Mouse (Mus musculus) myocyte (in vitro differentiated cells): ENCODE results near the gene Ctcf.

Experiments
- CEBPB ChIP-seq: IDR thresholded peaks from 2 replicates; pipeline ENCODE4 v1.6.1; 2011; ENCODE audit warnings: mild to moderate bottlenecking, moderate library complexity; ENCODE audit not compliant: poor library complexity, insufficient read depth, severe bottlenecking
- E2F4 ChIP-seq: IDR thresholded peaks from one replicate; pipeline ENCODE4 v1.6.1; 2011; ENCODE audit warnings: mild to moderate bottlenecking, control low read depth, moderate library complexity; ENCODE audit not compliant: insufficient read depth
- MAX ChIP-seq: IDR thresholded peaks from one replicate; pipeline ENCODE4 v1.6.1; 2011; ENCODE audit warnings: low read depth, mild to moderate bottlenecking, control low read depth
- MYOD1 ChIP-seq, 3 experiments: IDR thresholded peaks; one replicate each; pipeline ENCODE4 v1.6.1; 2011; ENCODE audit warnings: control low read depth in 2 of 3, low read depth in 2 of 3, mild to moderate bottlenecking in 2 of 3, moderate library complexity in 1 of 3; ENCODE audit not compliant: insufficient read length in 2 of 3, control insufficient read depth in 1 of 3
- MYOG ChIP-seq, 3 experiments: IDR thresholded peaks; one replicate each; pipeline ENCODE4 v1.6.1; 2011; ENCODE audit warnings: control low read depth in 2 of 3, low read depth in 2 of 3, mild to moderate bottlenecking in 2 of 3; ENCODE audit not compliant: insufficient read length in 2 of 3, control insufficient read depth in 1 of 3, insufficient read depth in 1 of 3
- POLR2A ChIP-seq: IDR thresholded peaks from one replicate; pipeline ENCODE4 v1.6.1; 2011; ENCODE audit warnings: low read depth, mild to moderate bottlenecking, control low read depth, moderate library complexity; ENCODE audit not compliant: insufficient read length
- POLR2AphosphoS2 ChIP-seq: IDR thresholded peaks from one replicate; pipeline ENCODE4 v1.6.1; 2011; ENCODE audit warnings: low read depth, control low read depth; ENCODE audit not compliant: insufficient read length
- REST ChIP-seq: IDR thresholded peaks from one replicate; pipeline ENCODE4 v1.6.1; 2011; ENCODE audit warnings: mild to moderate bottlenecking, control low read depth, moderate library complexity; ENCODE audit not compliant: insufficient read depth, insufficient read length
- SRF ChIP-seq: IDR thresholded peaks from one replicate; pipeline ENCODE4 v1.6.1; 2011; ENCODE audit warnings: low read depth; ENCODE audit not compliant: control insufficient read depth, insufficient read length
- TCF12 ChIP-seq: IDR thresholded peaks from one replicate; pipeline ENCODE4 v1.6.1; 2011; ENCODE audit warnings: mild to moderate bottlenecking, control low read depth; ENCODE audit not compliant: poor library complexity, insufficient read depth, severe bottlenecking
- TCF3 ChIP-seq: IDR thresholded peaks from one replicate; pipeline ENCODE4 v1.6.1; 2011; ENCODE audit warnings: low read depth, control low read depth; ENCODE audit not compliant: insufficient read length
- USF1 ChIP-seq: IDR thresholded peaks from one replicate; pipeline ENCODE4 v1.6.1; 2011; ENCODE audit warnings: low read depth, mild to moderate bottlenecking, control low read depth, moderate library complexity

DNA sequence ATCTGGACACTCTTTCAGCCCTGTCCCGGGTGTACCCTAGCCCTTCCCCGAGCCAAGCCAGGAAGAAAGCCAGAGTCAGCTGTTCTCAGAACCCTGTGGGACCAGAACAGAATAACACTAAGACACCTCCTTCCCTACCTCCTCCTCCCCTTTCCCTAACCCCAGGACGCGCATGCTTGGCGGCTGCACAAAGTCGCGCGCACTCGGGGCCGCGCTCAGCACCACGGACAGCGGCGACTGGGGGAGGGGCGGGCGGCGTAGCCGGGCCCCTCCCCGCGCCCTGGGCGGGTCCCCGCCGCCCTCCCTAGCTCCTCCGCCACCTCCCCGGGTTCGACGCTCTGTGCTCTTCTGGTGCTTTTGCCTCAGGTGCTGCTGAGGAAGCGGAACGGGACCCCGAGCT is 57.3 kb downstream of the Ctcf start:
- TF ChIP-seq E2F4 (no peak), MAX (no peak), POLR2AphosphoS2 (no peak), USF1 (no peak), TCF3 (no peak), POLR2A (no peak), SRF (no peak), REST (peak; percentile 85), TCF12 (no peak), MYOD1 (IDR thresholded peaks at IDR 0.05; ENCODE audit: control insufficient read depth in 1 of 3, insufficient read length in 2 of 3, low read depth in 2 of 3) (no peak), MYOG (IDR thresholded peaks at IDR 0.05; ENCODE audit: control insufficient read depth in 1 of 3, insufficient read depth in 1 of 3, insufficient read length in 2 of 3, low read depth in 2 of 3) (no peak), CEBPB (no peak)
